Mouse (Mus musculus): Measurements from ENCODE around the gene Gm21969. TPM values are rescaled to one million over a fixed set of nuclear protein-coding genes. Genes with fewer than 3 reads are reported as not detected.

Gm21969 gene
- polyA plus RNA-seq, 1 experiment from 2014 or later: not detected

DNA sequence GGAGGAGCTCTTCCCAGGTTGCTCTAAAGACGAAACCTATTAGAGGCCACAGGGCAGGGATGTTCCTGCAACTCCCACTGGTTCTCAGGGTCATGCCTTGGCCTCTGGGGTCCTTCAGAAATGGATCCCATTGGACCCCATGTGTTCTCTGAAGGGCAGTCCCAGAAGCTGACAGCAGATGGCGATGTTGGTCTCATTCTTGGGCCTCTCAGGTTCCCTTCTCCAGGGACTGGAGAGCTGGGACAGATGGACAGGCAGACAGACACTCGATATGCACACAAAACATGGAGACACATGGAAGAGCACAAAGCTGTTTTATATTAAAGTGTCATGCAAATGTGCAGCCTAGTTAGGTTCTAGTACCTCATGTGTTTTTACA, 81.6 kb downstream of the Gm21969 start:
- Histone ChIP-seq H3K9me3 (replicated peaks; ENCODE audit: control insufficient read depth, low read length) (no peaks in the 10 kb centered on the region), H3K27me3 (ENCODE audit: control insufficient read depth, insufficient read depth, low read length) (no peaks in the 10 kb centered on the region), H3K36me3 (ENCODE audit: control insufficient read depth, insufficient read depth, low read length) (no peaks in the 10 kb centered on the region), H3K4me2 (ENCODE audit: low read depth, low read length) (no peak overlapping the region), H3K27ac (ENCODE audit: low read length) (no peak overlapping the region), H3K9ac (ENCODE audit: low read length) (no peak overlapping the region), H3K4me3 (replicated peaks; ENCODE audit: low read length) (no peak overlapping the region), H3K4me1 (ENCODE audit: control insufficient read depth, insufficient read depth, low read length) (peaks cover 3% of the 10 kb centered on the region; the same call in 1 of the 2 replicates)
- WGBS: 13% methylated on average over 3 of the region's 3 CpGs
- no peak for ATAC-seq (ENCODE audit: insufficient read depth, low FRiP score)

DNA sequence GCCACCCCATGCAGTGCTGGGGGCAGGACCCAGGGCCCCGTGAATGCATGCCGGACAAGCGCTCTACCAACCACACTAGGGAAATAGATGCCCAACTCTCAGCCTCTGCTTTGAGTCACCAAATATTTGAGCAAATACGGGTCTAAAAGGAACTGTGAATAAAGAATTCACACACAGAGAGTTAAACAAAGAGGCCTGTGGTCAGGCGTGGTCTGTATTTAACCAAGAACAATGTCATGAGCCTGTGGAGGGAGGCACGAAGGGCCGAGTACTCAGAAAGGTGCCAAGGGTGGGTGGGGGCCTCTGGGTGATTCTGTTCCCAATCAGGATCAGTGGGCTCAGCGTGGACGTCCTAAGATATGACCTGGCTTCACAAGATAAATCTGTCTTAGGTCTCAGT, 85.1 kb downstream of the Gm21969 start:
- peaks cover 4% of the 10 kb centered on the region; the same call in 1 of the 2 replicates for H3K4me1 ChIP-seq (ENCODE audit: control insufficient read depth, insufficient read depth, low read length)
- H3K9me3 ChIP-seq (replicated peaks; ENCODE audit: control insufficient read depth, low read length): no peaks in the 10 kb centered on the region
- H3K36me3 ChIP-seq (ENCODE audit: control insufficient read depth, insufficient read depth, low read length): no peaks in the 10 kb centered on the region
- ATAC-seq (ENCODE audit: insufficient read depth, low FRiP score): peak; percentile 77; the same call in 1 of the 2 replicates
- no peak overlapping the region for H3K4me2 ChIP-seq (ENCODE audit: low read depth, low read length)
- H3K9ac ChIP-seq (ENCODE audit: low read length): no peak overlapping the region
- no peak overlapping the region for H3K4me3 ChIP-seq (replicated peaks; ENCODE audit: low read length)
- H3K27ac ChIP-seq (ENCODE audit: low read length): 0 out of 2 replicates have a peak overlapping the region, but pooled peaks have one; percentile 7
- no peaks in the 10 kb centered on the region for H3K27me3 ChIP-seq (ENCODE audit: control insufficient read depth, insufficient read depth, low read length)
- 53% methylated on average over 9 of the region's 9 CpGs for WGBS

DNA sequence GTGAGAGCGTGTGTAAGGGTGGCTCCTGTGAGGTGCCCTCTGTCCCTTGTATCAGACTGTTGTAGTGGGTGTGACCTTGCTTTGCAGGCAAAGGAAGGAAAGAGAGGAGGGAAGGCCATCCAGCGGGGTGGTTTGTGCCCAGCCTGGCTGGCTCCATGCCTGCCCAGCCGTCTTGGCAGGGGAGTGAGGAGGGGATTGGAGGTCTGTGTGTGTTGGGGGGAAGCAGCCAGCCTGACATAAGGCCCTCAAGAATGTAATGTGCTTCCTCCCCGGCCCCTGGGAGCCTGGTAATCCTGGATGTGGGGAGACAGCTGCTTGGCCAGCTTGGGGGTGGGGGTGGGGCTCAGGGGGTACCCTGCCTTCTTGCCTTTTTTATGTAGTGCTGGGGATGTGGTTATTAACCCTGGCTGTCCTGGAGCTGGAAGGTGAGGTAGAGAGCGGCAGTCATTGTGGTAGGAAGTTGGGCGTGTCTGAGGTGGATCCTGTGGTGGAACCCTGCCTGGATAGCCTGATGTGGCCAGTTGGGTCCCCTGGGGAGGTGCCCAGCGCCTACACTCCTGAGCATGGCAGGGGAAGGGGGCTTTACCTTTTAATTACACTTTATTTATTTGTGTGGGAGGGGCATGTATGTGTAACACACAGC, 86.8 kb downstream of the Gm21969 start:
- Histone ChIP-seq H3K4me2 (ENCODE audit: low read depth, low read length) (no peak overlapping the region), H3K9me3 (replicated peaks; ENCODE audit: control insufficient read depth, low read length) (no peaks in the 10 kb centered on the region), H3K4me3 (replicated peaks; ENCODE audit: low read length) (no peak overlapping the region), H3K27ac (ENCODE audit: low read length) (no peak overlapping the region), H3K4me1 (ENCODE audit: control insufficient read depth, insufficient read depth, low read length) (peaks cover 4% of the 10 kb centered on the region; the same call in 1 of the 2 replicates), H3K36me3 (ENCODE audit: control insufficient read depth, insufficient read depth, low read length) (no peaks in the 10 kb centered on the region), H3K27me3 (ENCODE audit: control insufficient read depth, insufficient read depth, low read length) (no peaks in the 10 kb centered on the region), H3K9ac (ENCODE audit: low read length) (no peak overlapping the region)
- no peak for ATAC-seq (ENCODE audit: insufficient read depth, low FRiP score)
- WGBS: 30% methylated on average over 7 of the region's 7 CpGs

DNA sequence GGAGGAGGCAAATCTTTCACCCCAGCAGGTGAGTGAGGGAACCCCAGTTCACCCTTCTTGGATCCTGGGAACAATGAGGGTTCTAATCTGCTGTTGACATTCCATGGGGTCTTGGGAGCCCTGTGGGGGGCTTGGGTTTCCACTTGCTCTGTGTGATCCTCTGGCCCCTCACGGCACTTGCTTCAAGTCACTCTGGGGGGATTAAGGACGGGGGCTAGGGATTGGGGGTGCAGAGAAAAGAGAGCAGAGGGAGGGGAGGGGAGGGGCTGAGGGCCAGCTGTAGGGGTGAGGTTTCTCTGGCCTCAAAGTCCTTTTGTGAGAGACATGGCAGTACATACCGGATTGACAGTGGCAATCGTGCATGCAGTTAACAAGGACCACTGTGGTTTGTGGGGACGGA, 90.3 kb downstream of the Gm21969 start:
- no peaks in the 10 kb centered on the region for H3K36me3 ChIP-seq (ENCODE audit: control insufficient read depth, insufficient read depth, low read length)
- H3K4me2 ChIP-seq (ENCODE audit: low read depth, low read length): no peak overlapping the region
- no peak overlapping the region for H3K9ac ChIP-seq (ENCODE audit: low read length)
- no peak overlapping the region for H3K27ac ChIP-seq (ENCODE audit: low read length)
- WGBS: 47% methylated on average over 5 of the region's 5 CpGs
- no peaks in the 10 kb centered on the region for H3K9me3 ChIP-seq (replicated peaks; ENCODE audit: control insufficient read depth, low read length)
- peaks cover 4% of the 10 kb centered on the region; the same call in 1 of the 2 replicates for H3K4me1 ChIP-seq (ENCODE audit: control insufficient read depth, insufficient read depth, low read length)
- H3K27me3 ChIP-seq (ENCODE audit: control insufficient read depth, insufficient read depth, low read length): no peaks in the 10 kb centered on the region
- ATAC-seq (ENCODE audit: insufficient read depth, low FRiP score): no peak
- H3K4me3 ChIP-seq (replicated peaks; ENCODE audit: low read length): no peak overlapping the region

DNA sequence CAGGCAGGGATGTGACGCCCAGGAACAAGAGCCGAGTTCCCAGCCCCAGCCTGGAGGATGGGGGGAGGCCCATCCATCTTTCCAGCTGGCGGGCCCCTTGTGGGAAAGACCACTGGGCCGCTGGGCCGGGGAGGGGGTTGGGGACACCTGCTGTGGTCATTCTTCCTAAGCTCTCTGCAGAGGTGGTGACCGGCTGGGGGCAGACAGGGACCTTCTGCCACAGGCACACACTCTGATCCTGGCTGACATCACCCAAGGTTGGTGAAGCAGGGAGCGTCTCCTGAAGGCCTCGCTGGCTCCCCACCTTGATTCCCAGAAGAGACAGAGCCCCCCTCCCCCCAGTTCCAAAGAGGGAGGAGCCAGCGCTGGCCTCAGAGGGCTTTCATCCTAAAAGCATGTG, 94.8 kb downstream of the Gm21969 start:
- Histone ChIP-seq H3K27ac (ENCODE audit: low read length) (no peak overlapping the region), H3K9ac (ENCODE audit: low read length) (no peak overlapping the region), H3K4me1 (ENCODE audit: control insufficient read depth, insufficient read depth, low read length) (no peaks in the 10 kb centered on the region), H3K27me3 (ENCODE audit: control insufficient read depth, insufficient read depth, low read length) (no peaks in the 10 kb centered on the region), H3K4me3 (replicated peaks; ENCODE audit: low read length) (no peak overlapping the region), H3K9me3 (replicated peaks; ENCODE audit: control insufficient read depth, low read length) (no peaks in the 10 kb centered on the region), H3K4me2 (ENCODE audit: low read depth, low read length) (no peak overlapping the region), H3K36me3 (ENCODE audit: control insufficient read depth, insufficient read depth, low read length) (no peaks in the 10 kb centered on the region)
- ATAC-seq (ENCODE audit: insufficient read depth, low FRiP score): no peak
- WGBS: 14% methylated on average over 9 of the region's 9 CpGs

DNA sequence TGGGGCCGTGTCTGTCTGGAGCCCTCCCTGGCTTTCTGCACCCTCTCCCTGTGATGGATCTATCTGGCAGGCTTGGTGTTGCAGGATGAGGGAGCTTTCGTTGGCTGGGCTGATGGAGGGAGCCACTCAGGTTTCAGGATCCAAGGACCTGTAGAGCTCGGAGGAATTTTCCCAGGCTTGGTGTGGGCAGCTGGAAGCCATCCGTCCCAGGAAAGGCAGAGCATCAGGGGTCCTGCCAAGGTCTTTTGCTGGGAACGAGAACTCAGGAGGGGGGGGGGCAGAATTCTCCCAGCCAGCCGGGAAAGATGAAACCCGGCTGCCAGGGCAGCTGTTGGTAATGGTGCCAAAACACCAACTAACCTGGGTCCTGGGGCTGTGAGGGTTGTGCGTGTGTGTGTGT, 95.6 kb downstream of the Gm21969 start:
- no peak overlapping the region for H3K4me2 ChIP-seq (ENCODE audit: low read depth, low read length)
- H3K27me3 ChIP-seq (ENCODE audit: control insufficient read depth, insufficient read depth, low read length): no peaks in the 10 kb centered on the region
- H3K4me1 ChIP-seq (ENCODE audit: control insufficient read depth, insufficient read depth, low read length): no peaks in the 10 kb centered on the region
- no peak overlapping the region for H3K4me3 ChIP-seq (replicated peaks; ENCODE audit: low read length)
- no peak overlapping the region for H3K27ac ChIP-seq (ENCODE audit: low read length)
- no peak for ATAC-seq (ENCODE audit: insufficient read depth, low FRiP score)
- 38% methylated on average over 8 of the region's 8 CpGs for WGBS
- H3K9me3 ChIP-seq (replicated peaks; ENCODE audit: control insufficient read depth, low read length): no peaks in the 10 kb centered on the region
- no peaks in the 10 kb centered on the region for H3K36me3 ChIP-seq (ENCODE audit: control insufficient read depth, insufficient read depth, low read length)
- no peak overlapping the region for H3K9ac ChIP-seq (ENCODE audit: low read length)

DNA sequence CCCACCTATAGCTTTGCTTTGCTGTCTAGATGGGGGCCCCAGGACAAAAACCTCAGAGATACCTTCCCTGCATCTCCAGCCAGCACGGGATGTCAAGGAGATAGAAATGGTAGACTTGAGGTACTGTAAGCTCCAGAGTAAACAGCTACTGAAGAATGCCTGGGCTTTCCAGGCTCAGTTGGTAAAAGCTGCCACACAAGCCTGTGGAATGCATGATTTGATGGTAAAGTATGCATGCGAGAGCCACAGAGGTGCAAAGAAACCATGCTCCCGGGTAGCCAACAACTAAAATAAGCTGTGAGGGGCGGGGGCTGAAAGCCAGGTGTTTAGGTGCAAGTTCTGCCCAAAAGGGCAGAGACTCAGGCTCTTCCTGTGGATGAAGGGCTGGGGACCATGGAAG, 99.9 kb downstream of the Gm21969 start:
- Histone ChIP-seq H3K4me3 (replicated peaks; ENCODE audit: low read length) (no peak overlapping the region), H3K27ac (ENCODE audit: low read length) (no peak overlapping the region), H3K4me2 (ENCODE audit: low read depth, low read length) (no peak overlapping the region), H3K27me3 (ENCODE audit: control insufficient read depth, insufficient read depth, low read length) (no peaks in the 10 kb centered on the region), H3K4me1 (ENCODE audit: control insufficient read depth, insufficient read depth, low read length) (no peaks in the 10 kb centered on the region), H3K9ac (ENCODE audit: low read length) (no peak overlapping the region), H3K36me3 (ENCODE audit: control insufficient read depth, insufficient read depth, low read length) (no peaks in the 10 kb centered on the region), H3K9me3 (replicated peaks; ENCODE audit: control insufficient read depth, low read length) (no peaks in the 10 kb centered on the region)
- WGBS: 52% methylated on average over 4 of the region's 4 CpGs
- ATAC-seq (ENCODE audit: insufficient read depth, low FRiP score): no peak

DNA sequence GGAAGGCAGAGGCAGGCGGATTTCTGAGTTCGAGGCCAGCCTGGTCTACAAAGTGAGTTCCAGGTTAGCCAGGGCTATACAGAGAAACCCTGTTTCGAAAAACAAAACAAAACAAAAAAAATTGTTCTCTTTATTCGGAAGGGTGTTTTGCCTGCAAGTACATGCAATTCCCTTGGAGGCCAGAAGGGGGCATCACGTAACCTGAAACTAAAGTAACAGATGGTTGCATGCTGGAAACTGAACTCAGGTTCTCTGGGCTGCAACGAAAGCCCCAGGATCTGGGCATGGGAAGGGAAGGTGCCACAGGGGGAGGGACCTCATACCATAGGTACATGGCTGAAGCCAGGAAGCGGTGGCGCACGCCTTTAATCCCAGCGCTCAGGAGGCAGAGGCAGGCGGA, 100.5 kb downstream of the Gm21969 start:
- no peak for ATAC-seq (ENCODE audit: insufficient read depth, low FRiP score)
- Histone ChIP-seq H3K27ac (ENCODE audit: low read length) (no peak overlapping the region), H3K9me3 (replicated peaks; ENCODE audit: control insufficient read depth, low read length) (no peaks in the 10 kb centered on the region), H3K4me2 (ENCODE audit: low read depth, low read length) (no peak overlapping the region), H3K27me3 (ENCODE audit: control insufficient read depth, insufficient read depth, low read length) (no peaks in the 10 kb centered on the region), H3K9ac (ENCODE audit: low read length) (no peak overlapping the region), H3K36me3 (ENCODE audit: control insufficient read depth, insufficient read depth, low read length) (no peaks in the 10 kb centered on the region), H3K4me1 (ENCODE audit: control insufficient read depth, insufficient read depth, low read length) (no peaks in the 10 kb centered on the region), H3K4me3 (replicated peaks; ENCODE audit: low read length) (no peak overlapping the region)
- WGBS: 86% methylated on average over 11 of the region's 11 CpGs

DNA sequence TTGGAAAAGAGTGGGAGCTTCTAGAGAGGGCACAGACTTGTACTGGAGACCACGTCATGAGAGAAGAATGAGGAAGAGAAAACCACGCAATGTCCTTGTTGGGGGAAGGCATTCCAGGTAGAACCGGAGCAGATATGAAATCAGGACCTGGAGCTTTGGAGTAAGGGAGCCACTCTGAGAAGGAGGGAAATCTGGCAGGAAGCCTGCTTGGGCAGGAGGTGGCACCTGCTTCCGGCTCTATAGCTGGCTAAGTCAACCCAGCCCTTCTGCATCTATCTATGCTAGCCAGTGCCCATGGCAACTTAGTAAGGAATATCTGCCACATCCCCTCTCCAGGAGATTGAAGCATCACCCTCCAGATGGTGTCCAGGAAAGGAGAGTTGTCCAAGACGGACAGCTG, 103.0 kb downstream of the Gm21969 start:
- Histone ChIP-seq H3K4me1 (ENCODE audit: control insufficient read depth, insufficient read depth, low read length) (no peaks in the 10 kb centered on the region), H3K27ac (ENCODE audit: low read length) (no peak overlapping the region), H3K36me3 (ENCODE audit: control insufficient read depth, insufficient read depth, low read length) (no peaks in the 10 kb centered on the region), H3K4me2 (ENCODE audit: low read depth, low read length) (no peak overlapping the region), H3K27me3 (ENCODE audit: control insufficient read depth, insufficient read depth, low read length) (no peaks in the 10 kb centered on the region), H3K9ac (ENCODE audit: low read length) (no peak overlapping the region), H3K4me3 (replicated peaks; ENCODE audit: low read length) (no peak overlapping the region), H3K9me3 (replicated peaks; ENCODE audit: control insufficient read depth, low read length) (no peaks in the 10 kb centered on the region)
- WGBS: 62% methylated on average over 5 of the region's 5 CpGs
- no peak for ATAC-seq (ENCODE audit: insufficient read depth, low FRiP score)
